In genomic region chr2:180018573-180018972, GRCm38 (mm10) we compare ENCODE assay signal across 26 mouse cellular contexts. TPM values are rescaled to one million over a fixed set of nuclear protein-coding genes. Genes with fewer than 3 reads are reported as not detected.
DNase-seq lines count a peak whose midpoint lies in the region; ATAC-seq and TF ChIP-seq lines count a peak whose summit lies in the region.
"Had no signal": no experiment of that assay in that cellular context is flagged by ENCODE, and none has a peak within 500 bp of the region (broad histone marks: within the 10 kb centered on the region; RNA-seq: fewer than 3 reads in every experiment).

No protein-coding gene starts in this region.

- peaks cover 5% of the 10 kb centered on the region; the same call in 1 of the 2 replicates for H3K4me1 ChIP-seq in heart, embryonic 11.5 days (ENCODE audit: control insufficient read depth, insufficient read depth, low read length)
- H3K4me1 ChIP-seq in thymus, adult 2 months (replicated peaks; ENCODE audit: control insufficient read depth, insufficient read depth, low read length) = no peaks in the 10 kb centered on the region
- H3K4me1 ChIP-seq in hindbrain, embryonic 10.5 days (replicated peaks) = peaks cover 5% of the 10 kb centered on the region; the same call in 1 of the 2 replicates

- no peaks in the 10 kb centered on the region for H3K9me3 ChIP-seq in heart, embryonic 11.5 days (replicated peaks; ENCODE audit: control insufficient read depth, low read length)
- no peaks in the 10 kb centered on the region for H3K9me3 ChIP-seq in hindbrain, embryonic 10.5 days
- H3K9me3 ChIP-seq: embryonic facial prominence, embryonic 12.5 days; embryonic facial prominence, embryonic 15.5 days; forebrain, embryonic 13.5 days; heart, embryonic 12.5 days; heart, embryonic 15.5 days had no signal

- no peak overlapping the region for H3K4me2 ChIP-seq in heart, embryonic 11.5 days
- H3K4me2 ChIP-seq: embryonic facial prominence, embryonic 12.5 days; embryonic facial prominence, embryonic 15.5 days; forebrain, embryonic 13.5 days; heart, embryonic 12.5 days; heart, embryonic 15.5 days; hindbrain, embryonic 14.5 days had no signal

- peaks cover 28% of the 10 kb centered on the region; the same call in 1 of the 2 replicates for H3K27me3 ChIP-seq in heart, embryonic 11.5 days (ENCODE audit: control insufficient read depth, insufficient read depth, low read length)
- H3K27me3 ChIP-seq in thymus, adult 2 months (ENCODE audit: control insufficient read depth, insufficient read depth, low read length) = no peaks in the 10 kb centered on the region
- peaks cover 30% of the 10 kb centered on the region for H3K27me3 ChIP-seq in hindbrain, embryonic 10.5 days (ENCODE audit: insufficient read depth, poor library complexity, severe bottlenecking)

- TF ChIP-seq POLR2A in thymus, adult 2 months (IDR thresholded peaks at IDR 0.05; ENCODE audit: control insufficient read depth, extremely low read depth, insufficient read depth, low read length, poor library complexity) = no peak

- H3K4me3 ChIP-seq in heart, embryonic 11.5 days (ENCODE audit: low read depth, low read length) = no peak overlapping the region
- H3K4me3 ChIP-seq in thymus, adult 2 months (ENCODE audit: control insufficient read depth, insufficient read depth, low read length) = no peak overlapping the region
- H3K4me3 ChIP-seq in hindbrain, embryonic 10.5 days = no peak overlapping the region
- H3K4me3 ChIP-seq: embryonic facial prominence, embryonic 12.5 days; embryonic facial prominence, embryonic 15.5 days; forebrain, embryonic 13.5 days; gastrocnemius, adult 2 months; heart, embryonic 12.5 days; heart, embryonic 15.5 days had no signal

- peak; percentile 25 for DNase-seq in cerebellum, adult 11-12 months
- no peak for DNase-seq in cerebellum, adult 18-20 months
- DNase-seq in heart, adult 11 months = peak; percentile 81
- peak; percentile 4 for DNase-seq in thymus, postnatal 4 days
- DNase-seq in thymus, adult 2 months = no peak
- no peak for DNase-seq in hindbrain, embryonic 10.5 days (ENCODE audit: low spot score)
- DNase-seq in layer of hippocampus, adult 9-10 months (ENCODE audit: low spot score) = no peak
- DNase-seq: adrenal gland, adult 8-10 months; adrenal gland, postnatal 25 days; cerebellum, adult 2 months; cerebellum, postnatal 25 days; forebrain, postnatal 0 days; gastrocnemius, adult 2 months; gastrocnemius, postnatal 36 days; heart, postnatal 10 days; heart, postnatal 36 days had no signal

- no peak overlapping the region for H3K9ac ChIP-seq in heart, embryonic 11.5 days (ENCODE audit: low read depth, low read length)
- H3K9ac ChIP-seq: embryonic facial prominence, embryonic 12.5 days; embryonic facial prominence, embryonic 15.5 days; forebrain, embryonic 13.5 days; forebrain, postnatal 0 days; heart, embryonic 12.5 days; heart, embryonic 15.5 days; hindbrain, embryonic 14.5 days had no signal

- ATAC-seq in heart, embryonic 11.5 days (replicated peaks; ENCODE audit: insufficient number of reproducible peaks, low FRiP score, low TSS enrichment) = no peak
- ATAC-seq: activated CD4-positive, CD25-positive, alpha-beta regulatory T cell, adult 4 months; forebrain, embryonic 13.5 days; forebrain, postnatal 0 days; hindbrain, postnatal 0 days; inflammation-experienced regulatory T-cells, adult 6 months had no signal

- no peak overlapping the region for H3K27ac ChIP-seq in heart, embryonic 11.5 days (ENCODE audit: low read depth, low read length)
- H3K27ac ChIP-seq in thymus, adult 2 months (ENCODE audit: control insufficient read depth, insufficient read depth, low read length) = no peak overlapping the region
- no peak overlapping the region for H3K27ac ChIP-seq in hindbrain, embryonic 10.5 days
- H3K27ac ChIP-seq: embryonic facial prominence, embryonic 12.5 days; embryonic facial prominence, embryonic 15.5 days; forebrain, embryonic 13.5 days; gastrocnemius, adult 2 months; heart, embryonic 15.5 days; hindbrain, embryonic 14.5 days; hindbrain, postnatal 0 days had no signal

- TF ChIP-seq CTCF in thymus, adult 2 months (IDR thresholded peaks at IDR 0.05; ENCODE audit: borderline replicate concordance, control insufficient read depth, extremely low read depth, insufficient read depth, low read length, poor library complexity) = no peak

- WGBS in heart, embryonic 11.5 days (ENCODE audit: insufficient replicate concordance) = 72% methylated on average over 9 of the region's 9 CpGs
- 84% methylated on average over 9 of the region's 9 CpGs for WGBS in thymus, adult 2 months
- 90% methylated on average over 9 of the region's 9 CpGs for WGBS in hindbrain, embryonic 10.5 days

- H3K36me3 ChIP-seq in heart, embryonic 11.5 days (ENCODE audit: control insufficient read depth, insufficient read depth, low read length) = no peaks in the 10 kb centered on the region
- H3K36me3 ChIP-seq in thymus, adult 2 months (ENCODE audit: control insufficient read depth, insufficient read depth, low read length) = no peaks in the 10 kb centered on the region
- H3K36me3 ChIP-seq in hindbrain, embryonic 10.5 days = no peaks in the 10 kb centered on the region
- H3K36me3 ChIP-seq: embryonic facial prominence, embryonic 12.5 days; embryonic facial prominence, embryonic 15.5 days; heart, embryonic 12.5 days; heart, embryonic 15.5 days had no signal

RNA-seq across cellular contexts. Expression of gene Lsm14b, which starts 6.2 kb away (rescaled TPM):
- polyA plus RNA-seq in heart, embryonic 11.5 days (2014; fragmentation: Nextera tagmentation; extraction: Ambion mirVana) = 3.9 and 4.3 TPM in 2 replicates
- 45.3 and 49.5 TPM in 2 replicates for polyA plus RNA-seq in thymus, adult 2 months (2012; rRNA removed)
- 9.4 and 12.9 TPM in 2 replicates for polyA plus RNA-seq in hindbrain, embryonic 10.5 days (2016; fragmentation: Nextera tagmentation; extraction: Ambion mirVana)

RNA-seq across cellular contexts. Expression of gene Psma7, which starts 23.7 kb away (rescaled TPM):
- 495 and 521 TPM in 2 replicates for polyA plus RNA-seq in heart, embryonic 11.5 days (2014; fragmentation: Nextera tagmentation; extraction: Ambion mirVana)
- polyA plus RNA-seq in thymus, adult 2 months (2012; rRNA removed) = 205 and 250 TPM in 2 replicates
- 794 and 830 TPM in 2 replicates for polyA plus RNA-seq in hindbrain, embryonic 10.5 days (2016; fragmentation: Nextera tagmentation; extraction: Ambion mirVana)

RNA-seq across cellular contexts. Expression of gene Ss18l1, which starts 23.7 kb away (rescaled TPM):
- polyA plus RNA-seq in heart, embryonic 11.5 days (2014; fragmentation: Nextera tagmentation; extraction: Ambion mirVana) = 2.3 and 4.8 TPM in 2 replicates
- 15.9 and 16.2 TPM in 2 replicates for polyA plus RNA-seq in thymus, adult 2 months (2012; rRNA removed)
- polyA plus RNA-seq in hindbrain, embryonic 10.5 days (2016; fragmentation: Nextera tagmentation; extraction: Ambion mirVana) = 10.0 and 14.7 TPM in 2 replicates

RNA-seq across cellular contexts. Expression of gene Taf4, which starts 42.1 kb away (rescaled TPM):
- polyA plus RNA-seq in heart, embryonic 11.5 days (2014; fragmentation: Nextera tagmentation; extraction: Ambion mirVana) = 3.3 and 4.2 TPM in 2 replicates
- polyA plus RNA-seq in thymus, adult 2 months (2012; rRNA removed) = 26.3 and 31.8 TPM in 2 replicates
- 3.7 and 4.4 TPM in 2 replicates for polyA plus RNA-seq in hindbrain, embryonic 10.5 days (2016; fragmentation: Nextera tagmentation; extraction: Ambion mirVana)

RNA-seq across cellular contexts. Expression of gene Mtg2, which starts 51.8 kb away (rescaled TPM):
- polyA plus RNA-seq in heart, embryonic 11.5 days (2014; fragmentation: Nextera tagmentation; extraction: Ambion mirVana) = 24.6 and 27.3 TPM in 2 replicates
- polyA plus RNA-seq in thymus, adult 2 months (2012; rRNA removed) = 25.1 and 31.3 TPM in 2 replicates
- 33.9 TPM in 2 replicates for polyA plus RNA-seq in hindbrain, embryonic 10.5 days (2016; fragmentation: Nextera tagmentation; extraction: Ambion mirVana)

Comparison
In these comparisons a context has a peak if more than half of its experiments do, and no peak if none do; other contexts are left out.
1. DNase-seq: peak in cerebellum, adult 11-12 months (single experiment), heart, adult 11 months (single experiment) and thymus, postnatal 4 days (single experiment); none in cerebellum, adult 18-20 months (0 of 2), thymus, adult 2 months (single experiment), hindbrain, embryonic 10.5 days (single experiment) and layer of hippocampus, adult 9-10 months (single experiment).